Mouse (Mus musculus) liver, adult 2 months (tissue): ENCODE measurements around the gene Prelid1.

ENCODE experiments used
- CTCF ChIP-seq: fragments of 200-500 bp; IDR thresholded peaks from 2 replicates; pipeline ENCODE4 v1.5.1; 2011; ENCODE audit warnings: low read depth, low read length, control low read depth
- POLR2A ChIP-seq: fragments of 200-500 bp; IDR thresholded peaks from 2 replicates; pipeline ENCODE4 v1.6.1; 2011; ENCODE audit warnings: low read length, control low read depth; ENCODE audit not compliant: insufficient read depth; ENCODE audit errors: extremely low read depth

DNA sequence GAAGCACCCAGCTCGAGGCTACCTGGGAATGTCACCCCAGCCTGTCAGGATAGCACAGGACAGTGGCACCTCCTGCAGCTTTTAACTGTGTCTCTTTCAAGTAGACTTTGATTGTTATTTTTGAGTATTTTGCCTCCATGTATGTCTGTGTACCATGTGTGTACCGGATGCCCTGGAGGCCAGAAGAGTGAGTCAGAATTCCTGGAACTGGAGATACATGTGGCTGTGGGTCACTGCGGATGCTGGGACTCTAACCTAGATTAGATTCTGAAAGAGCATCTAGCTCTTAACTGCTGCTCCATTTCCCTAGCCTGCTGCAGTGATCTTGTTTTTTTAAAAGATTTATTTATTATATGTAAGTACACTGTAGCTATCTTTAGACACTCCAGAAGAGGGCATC, 12.0 kb downstream of the Prelid1 start:
- TF ChIP-seq CTCF, result no peak
- TF ChIP-seq POLR2A, result no peak
